Mouse (Mus musculus): Measurements from ENCODE around the gene Cdr2l.
"Not testable (repeated sequence)": the region's sequence is repeated elsewhere in the genome, so short reads cannot be mapped to it uniquely, and the experiment has no call there.

Cdr2l gene

GRCm38 (mm10) chr11:115371354-115371753 is 10.4 kb upstream of the Cdr2l start:
- no peak for DNase-seq (ENCODE audit: low read depth, low spot score)

- no peak for DNase-seq (ENCODE audit: low read depth, low spot score)
Observed at GRCm38 (mm10) chr11:115372015-115372414, 9.7 kb upstream of the Cdr2l start.

- DNase-seq (ENCODE audit: low read depth, low spot score) = no peak
Observed at GRCm38 (mm10) chr11:115372737-115373136, 9.0 kb upstream of the Cdr2l start.

GRCm38 (mm10) chr11:115373805-115374694 is 7.7 kb upstream of the Cdr2l start:
- DNase-seq (ENCODE audit: low read depth, low spot score) = no peak

GRCm38 (mm10) chr11:115374695-115375425 is 6.9 kb upstream of the Cdr2l start:
- no peak for DNase-seq (ENCODE audit: low read depth, low spot score)

GRCm38 (mm10) chr11:115376722-115377121 is 5.0 kb upstream of the Cdr2l start:
- no peak for DNase-seq (ENCODE audit: low read depth, low spot score)

- no peak for DNase-seq (ENCODE audit: low read depth, low spot score)
Observed at GRCm38 (mm10) chr11:115377254-115377653, 4.5 kb upstream of the Cdr2l start.

- DNase-seq (ENCODE audit: low read depth, low spot score) = no peak
Observed at GRCm38 (mm10) chr11:115377854-115378253, 3.9 kb upstream of the Cdr2l start.

GRCm38 (mm10) chr11:115381276-115381675 is 440 bp upstream of the Cdr2l start:
- no peak for DNase-seq (ENCODE audit: low read depth, low spot score)

- DNase-seq (ENCODE audit: low read depth, low spot score) = no peak
Observed at GRCm38 (mm10) chr11:115382891-115383290, 1.2 kb downstream of the Cdr2l start.

GRCm38 (mm10) chr11:115383701-115384474 is 2.2 kb downstream of the Cdr2l start:
- no peak for DNase-seq (ENCODE audit: low read depth, low spot score)

GRCm38 (mm10) chr11:115384587-115384986 is 2.9 kb downstream of the Cdr2l start:
- no peak for DNase-seq (ENCODE audit: low read depth, low spot score)

GRCm38 (mm10) chr11:115386859-115387258 is 5.1 kb downstream of the Cdr2l start:
- not testable (repeated sequence) for DNase-seq (ENCODE audit: low read depth, low spot score)

- no peak for DNase-seq (ENCODE audit: low read depth, low spot score)
Observed at GRCm38 (mm10) chr11:115391358-115391757, 9.6 kb downstream of the Cdr2l start.

- no peak for DNase-seq (ENCODE audit: low read depth, low spot score)
Observed at GRCm38 (mm10) chr11:115393721-115394325, 12.1 kb downstream of the Cdr2l start.

GRCm38 (mm10) chr11:115398085-115398484 is 16.4 kb downstream of the Cdr2l start:
- no peak for DNase-seq (ENCODE audit: low read depth, low spot score)

GRCm38 (mm10) chr11:115400126-115400525 is 18.4 kb downstream of the Cdr2l start:
- DNase-seq (ENCODE audit: low read depth, low spot score) = no peak

GRCm38 (mm10) chr11:115400630-115401391 is 19.1 kb downstream of the Cdr2l start:
- DNase-seq (ENCODE audit: low read depth, low spot score) = no peak

- DNase-seq (ENCODE audit: low read depth, low spot score) = peak; percentile 85
Observed at GRCm38 (mm10) chr11:115403338-115404124, 21.8 kb downstream of the Cdr2l start, which contains the start of gene Mrpl58. Mrpl58 (plus strand) TSS chr11:115403752.

- no peak for DNase-seq (ENCODE audit: low read depth, low spot score)
Observed at GRCm38 (mm10) chr11:115405723-115406122, 24.0 kb downstream of the Cdr2l start.

All from forelimb bud, embryonic 11.5 days (tissue).